Mouse (Mus musculus) liver, embryonic 14.5 days (tissue): Measurements from ENCODE around the gene Phactr1. TPM values are rescaled to one million over a fixed set of nuclear protein-coding genes. Genes with fewer than 3 reads are reported as not detected.

Source experiments
- ATAC-seq: fragments of 200-750 bp; cut with Nextera tagmentation; 2 replicates; pipeline ENCODE4 v1.8.0; 2017; ENCODE audit warnings: moderate number of reproducible peaks, mild to moderate bottlenecking, moderate library complexity; ENCODE audit not compliant: insufficient read depth
- DNase-seq, 3 experiments: peaks; one replicate each; pipeline ENCODE4 v3.0.0-alpha.2; 2012 to 2013; ENCODE audit warnings: low read depth in 3 of 3, low spot score in 3 of 3
- H3K27ac ChIP-seq: fragments of 300-500 bp; sonication (generic); 2 replicates; pipeline ENCODE4 v1.5.1; 2014; ENCODE audit warnings: moderate library complexity, mild to moderate bottlenecking, control low read depth, inconsistent platforms
- H3K27me3 ChIP-seq: fragments of 300-500 bp; sonication (generic); 2 replicates; pipeline ENCODE4 v1.6.1; 2014; ENCODE audit warnings: mild to moderate bottlenecking, low read length, moderate library complexity; ENCODE audit not compliant: control insufficient read depth, insufficient read depth
- H3K36me3 ChIP-seq: fragments of 300-500 bp; sonication (generic); replicated peaks from 2 replicates; pipeline ENCODE4 v1.6.1; 2014; ENCODE audit warnings: low read depth; ENCODE audit not compliant: control insufficient read depth, insufficient read depth
- H3K4me1 ChIP-seq, 2 experiments: fragments of 200-500 bp in 1 of 2; fragments of 300-500 bp in 1 of 2; sonication (generic) in 1 of 2; replicated peaks; 2 replicates each; pipeline ENCODE4 v1.6.1; 2012 to 2014; ENCODE audit warnings: antibody characterized with exemption in 1 of 2, inconsistent platforms in 1 of 2, low read length in 1 of 2; ENCODE audit not compliant: control insufficient read depth in 2 of 2, insufficient read depth in 2 of 2
- H3K4me2 ChIP-seq: fragments of 300-500 bp; sonication (generic); 2 replicates; pipeline ENCODE4 v1.6.1; 2014; ENCODE audit warnings: low read depth, mild to moderate bottlenecking, control low read depth, moderate library complexity
- H3K4me3 ChIP-seq, 2 experiments: fragments of 200-500 bp in 1 of 2; fragments of 300-500 bp in 1 of 2; sonication (generic) in 1 of 2; 2 replicates each; pipeline ENCODE4 v1.5.1; 2012 to 2014; ENCODE audit warnings: low read depth in 2 of 2, low read length in 2 of 2, mild to moderate bottlenecking in 2 of 2, control low read depth in 1 of 2, inconsistent platforms in 1 of 2, moderate library complexity in 1 of 2; ENCODE audit not compliant: insufficient read depth in 1 of 2
- H3K9ac ChIP-seq: fragments of 300-500 bp; sonication (generic); replicated peaks from 2 replicates; pipeline ENCODE4 v1.6.1; 2014; ENCODE audit warnings: mild to moderate bottlenecking, control low read depth, moderate library complexity
- H3K9me3 ChIP-seq: fragments of 300-500 bp; sonication (generic); 2 replicates; pipeline ENCODE4 v1.6.1; 2016; ENCODE audit warnings: low read length, mixed read lengths; ENCODE audit not compliant: control insufficient read depth
- CTCF ChIP-seq: IDR thresholded peaks from 2 replicates; pipeline ENCODE4 v1.5.1; 2016; ENCODE audit warnings: antibody characterized with exemption, low read depth, control low read depth
- EP300 ChIP-seq: IDR thresholded peaks from 2 replicates; pipeline ENCODE4 v1.6.1; 2016; ENCODE audit warnings: antibody characterized with exemption, low read depth
- WGBS: fragments of 180-500 bp; shearing (Covaris S2); extraction: QIAGEN DNeasy Blood & Tissue Kit; methylation state at CpG from one replicate; pipeline ENCODE4 v1.1.7; 2014; ENCODE audit not compliant: insufficient replicate concordance; 5-methylcytosine and 5-hydroxymethylcytosine counted together
- polyA plus RNA-seq, 2 experiments: library from polyadenylated mRNA; depleted of rRNA in 1 of 2; stranded (reverse) in 1 of 2; unstranded in 1 of 2; fragments of >200 nt; fragmentation: Nextera tagmentation in 1 of 2; extraction: Ambion mirVana in 1 of 2; gene quantifications; 2 replicates each; pipeline versions ENCODE4 v1.2.1 to v1.2.3; 2012 to 2014

Gene Phactr1
- polyA plus RNA-seq, 2 experiments: 0.15 to 0.21 TPM

GRCm38 (mm10) chr13:42954116-42954515, 273.7 kb downstream of the Phactr1 start:
- no peaks in the 10 kb centered on the region for H3K4me1 ChIP-seq

GRCm38 (mm10) chr13:42956327-42956726, 275.9 kb downstream of the Phactr1 start:
- H3K36me3 ChIP-seq: no peaks in the 10 kb centered on the region
- no peaks in the 10 kb centered on the region for H3K27me3 ChIP-seq
- no peak overlapping the region for H3K9ac ChIP-seq
- H3K4me3 ChIP-seq: no peak overlapping the region
- 69% methylated on average over 10 of the region's 10 CpGs for WGBS
- H3K27ac ChIP-seq: no peak overlapping the region
- ATAC-seq: no peak
- no peak overlapping the region for H3K4me2 ChIP-seq
- no peaks in the 10 kb centered on the region for H3K4me1 ChIP-seq
- H3K9me3 ChIP-seq: no peaks in the 10 kb centered on the region
- no peak for DNase-seq
- TF ChIP-seq CTCF (no peak), EP300 (no peak)

More at GRCm38 (mm10) chr13:42954116-42954515, 273.7 kb downstream of the Phactr1 start:
- WGBS: 53% methylated on average over 5 of the region's 5 CpGs
- Histone ChIP-seq H3K4me3 (no peak overlapping the region), H3K36me3 (no peaks in the 10 kb centered on the region), H3K9me3 (no peaks in the 10 kb centered on the region), H3K4me2 (no peak overlapping the region), H3K27ac (no peak overlapping the region), H3K9ac (no peak overlapping the region), H3K27me3 (no peaks in the 10 kb centered on the region)
- TF ChIP-seq EP300 (no peak), CTCF (no peak)
- DNase-seq: no peak
- ATAC-seq: no peak

GRCm38 (mm10) chr13:42957856-42958255, 277.4 kb downstream of the Phactr1 start:
- no peak overlapping the region for H3K4me3 ChIP-seq
- no peaks in the 10 kb centered on the region for H3K36me3 ChIP-seq
- H3K4me2 ChIP-seq: no peak overlapping the region
- no peak for ATAC-seq
- H3K27ac ChIP-seq: no peak overlapping the region
- no peaks in the 10 kb centered on the region for H3K4me1 ChIP-seq
- WGBS: 54% methylated on average over 7 of the region's 7 CpGs
- DNase-seq: no peak
- TF ChIP-seq CTCF (no peak), EP300 (no peak)
- no peaks in the 10 kb centered on the region for H3K9me3 ChIP-seq
- H3K9ac ChIP-seq: no peak overlapping the region
- no peaks in the 10 kb centered on the region for H3K27me3 ChIP-seq

GRCm38 (mm10) chr13:42958867-42959266, 278.4 kb downstream of the Phactr1 start:
- H3K4me1 ChIP-seq: no peaks in the 10 kb centered on the region
- DNase-seq (no peak), ATAC-seq (no peak)
- H3K36me3 ChIP-seq: no peaks in the 10 kb centered on the region
- H3K4me3 ChIP-seq: no peak overlapping the region
- H3K4me2 ChIP-seq: no peak overlapping the region
- WGBS: 72% methylated on average over 2 of the region's 2 CpGs
- H3K27me3 ChIP-seq: no peaks in the 10 kb centered on the region
- TF ChIP-seq EP300 (no peak), CTCF (no peak)
- H3K9ac ChIP-seq: no peak overlapping the region
- no peak overlapping the region for H3K27ac ChIP-seq
- no peaks in the 10 kb centered on the region for H3K9me3 ChIP-seq

- Histone ChIP-seq H3K27ac (no peak overlapping the region), H3K9ac (no peak overlapping the region), H3K4me1 (no peaks in the 10 kb centered on the region), H3K4me3 (no peak overlapping the region), H3K4me2 (no peak overlapping the region), H3K36me3 (no peaks in the 10 kb centered on the region), H3K27me3 (no peaks in the 10 kb centered on the region), H3K9me3 (no peaks in the 10 kb centered on the region)
- ATAC-seq: no peak
- WGBS: 49% methylated on average over 4 of the region's 4 CpGs
- TF ChIP-seq EP300: no peak
- no peak for TF ChIP-seq CTCF
- DNase-seq: no peak
Measured at GRCm38 (mm10) chr13:42961561-42961960, 281.1 kb downstream of the Phactr1 start.

GRCm38 (mm10) chr13:42968537-42968936, 288.1 kb downstream of the Phactr1 start:
- 46% methylated on average over 4 of the region's 4 CpGs for WGBS
- H3K9me3 ChIP-seq: no peaks in the 10 kb centered on the region
- no peaks in the 10 kb centered on the region for H3K27me3 ChIP-seq
- H3K9ac ChIP-seq: no peak overlapping the region
- no peak for DNase-seq
- TF ChIP-seq CTCF (no peak), EP300 (no peak)
- no peaks in the 10 kb centered on the region for H3K4me1 ChIP-seq
- no peaks in the 10 kb centered on the region for H3K36me3 ChIP-seq
- no peak overlapping the region for H3K4me3 ChIP-seq
- H3K27ac ChIP-seq: no peak overlapping the region
- ATAC-seq: no peak
- H3K4me2 ChIP-seq: no peak overlapping the region
